ENCODE assay signal across 10 mouse cellular contexts in the genomic region with DNA sequence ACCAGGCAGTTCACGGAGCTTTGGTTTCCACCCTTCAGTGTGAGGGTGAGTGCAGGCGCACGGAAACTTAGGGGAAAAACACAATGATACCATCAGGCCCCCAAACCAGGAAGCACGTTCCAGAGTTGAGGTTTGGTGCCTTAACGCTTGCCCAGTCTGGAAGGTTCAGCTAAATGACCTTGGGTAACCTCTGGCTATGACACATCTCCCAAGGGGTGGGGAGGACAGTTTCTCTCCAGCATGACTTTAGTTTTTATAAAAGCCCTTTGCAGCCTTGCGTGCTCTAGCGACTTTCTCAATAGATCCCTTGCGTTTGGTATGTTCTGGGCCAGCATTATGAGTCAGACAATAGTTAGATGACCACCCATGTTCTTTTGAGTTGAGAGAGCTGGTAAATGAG. TPM values are rescaled to one million over a fixed set of nuclear protein-coding genes. Genes with fewer than 3 reads are reported as not detected.
DNase-seq lines count a peak whose midpoint lies in the region; TF ChIP-seq lines count a peak whose summit lies in the region.
"Had no signal": no experiment of that assay in that cellular context is flagged by ENCODE, and none has a peak within 500 bp of the region (broad histone marks: within the 10 kb centered on the region; RNA-seq: fewer than 3 reads in every experiment).

No protein-coding gene starts in this region.

- peak; percentile 44 for DNase-seq in gastrocnemius, adult 2 months
- DNase-seq in gastrocnemius, postnatal 4 days (ENCODE audit: low spot score in 2 of 2), result no peak
- peak; percentile 52 for DNase-seq in 416B (ENCODE audit: low read depth)
- DNase-seq in c-Kit-positive CD71-negative TER-119-negative erythroid progenitor cells, embryonic 14.5 days (ENCODE audit: low read depth), result peak; percentile 34
- peak; percentile 43 for DNase-seq in heart, postnatal 4 days
- no peak for DNase-seq in cerebellum, postnatal 36 days
- no peak for DNase-seq in layer of hippocampus, postnatal 36 days
- DNase-seq in frontal cortex, postnatal 14 days (ENCODE audit: low spot score in 2 of 2), result no peak

- intact Hi-C loops in gastrocnemius, adult 2 months (cut with DNase I), result no loop called here

- no peak for TF ChIP-seq CTCF in gastrocnemius, adult 2 months (IDR thresholded peaks at IDR 0.05)

- H3K4me3 ChIP-seq in gastrocnemius, adult 2 months, result 0 out of 2 replicates have a peak overlapping the region, but pooled peaks have one; percentile 11
- H3K4me3 ChIP-seq: forebrain, embryonic 10.5 days; lung, embryonic 15.5 days had no signal

- peak overlapping the region; percentile 65 for H3K27ac ChIP-seq in gastrocnemius, adult 2 months
- H3K27ac ChIP-seq: forebrain, embryonic 10.5 days; lung, embryonic 15.5 days had no signal

RNA-seq across cellular contexts. Expression of a gene that starts 8.8 kb away (rescaled TPM):
- total RNA-seq in gastrocnemius, adult 2 months (2021), result 10 to 100 TPM in 1 of 2 experiments, 1 to 10 TPM in 1; 8.5 to 20.0 TPM
- total RNA-seq in gastrocnemius, postnatal 4 days (2021), result 10 to 100 TPM; 24.8 to 25.1 TPM
- total RNA-seq in heart, postnatal 4 days (2021), result 10 to 100 TPM; 30.5 to 31.9 TPM
- 10 to 100 TPM; 76.8 to 85.8 TPM for total RNA-seq in layer of hippocampus, postnatal 36 days (2021)

Comparison
In these comparisons a context has a peak if more than half of its experiments do, and no peak if none do; other contexts are left out.
1. DNase-seq: peak in gastrocnemius, adult 2 months (single experiment), 416B (single experiment), c-Kit-positive CD71-negative TER-119-negative erythroid progenitor cells, embryonic 14.5 days (single experiment) and heart, postnatal 4 days (single experiment); none in gastrocnemius, postnatal 4 days (0 of 2), cerebellum, postnatal 36 days (0 of 2), layer of hippocampus, postnatal 36 days (0 of 2) and frontal cortex, postnatal 14 days (0 of 2).